Mouse (Mus musculus) CH12.LX (cell line): ENCODE measurements at regions not wholly inside any gene's neighbourhood (a gene's known extent, or its start where the extent isn't known, plus 50 kb on each side); places are given as distances from the start of the nearest gene placed in this dataset.

Source experiments
- DNase-seq: peaks from one replicate; pipeline ENCODE4 v3.0.0-alpha.2; 2013; ENCODE audit errors: extremely low read depth
- H3K27ac ChIP-seq: 2 replicates; pipeline ENCODE4 v1.5.1; 2012; ENCODE audit warnings: low read depth, mild to moderate bottlenecking, control low read depth, moderate library complexity; ENCODE audit not compliant: insufficient read depth
- H3K27me3 ChIP-seq: replicated peaks from 2 replicates; pipeline ENCODE3; 2012; ENCODE audit warnings: inconsistent platforms
- H3K36me3 ChIP-seq, 2 experiments: replicated peaks in 1 of 2; 2 replicates each; pipeline versions ENCODE3 to v1.6.1; 2012; ENCODE audit warnings: inconsistent platforms in 1 of 2, low read length in 1 of 2, mild to moderate bottlenecking in 1 of 2, mixed read lengths in 1 of 2, moderate library complexity in 1 of 2; ENCODE audit not compliant: control insufficient read depth in 1 of 2, insufficient read depth in 1 of 2
- H3K4me1 ChIP-seq, 2 experiments: 2 replicates each; pipeline ENCODE4 v1.6.1; 2012; ENCODE audit warnings: inconsistent platforms in 1 of 2, moderate library complexity in 1 of 2; ENCODE audit not compliant: insufficient read depth in 2 of 2, control insufficient read depth in 1 of 2
- H3K4me2 ChIP-seq: 2 replicates; pipeline ENCODE4 v1.6.1; 2012; ENCODE audit warnings: low read depth, mild to moderate bottlenecking, control low read depth; ENCODE audit not compliant: poor library complexity, insufficient read depth, severe bottlenecking
- H3K4me3 ChIP-seq, 3 experiments: fragments of 150-350 bp in 1 of 3; sonication (generic) in 1 of 3; replicated peaks in 1 of 3; 2 replicates each; pipeline versions ENCODE3 to v1.5.1; 2011 to 2012; ENCODE audit warnings: low read depth in 2 of 3, low read length in 2 of 3, mild to moderate bottlenecking in 2 of 3, moderate library complexity in 2 of 3, control low read depth in 1 of 3, improper control_type of control experiment in 1 of 3, inconsistent platforms in 1 of 3, mixed read lengths in 1 of 3; ENCODE audit not compliant: poor library complexity in 1 of 3
- H3K79me2 ChIP-seq: replicated peaks from 2 replicates; pipeline ENCODE4 v1.6.1; 2012; ENCODE audit warnings: mild to moderate bottlenecking, moderate library complexity; ENCODE audit not compliant: control insufficient read depth, poor library complexity, insufficient read depth, severe bottlenecking; ENCODE audit errors: extremely low read depth
- H3K9ac ChIP-seq: 2 replicates; pipeline ENCODE4 v1.6.1; 2012; ENCODE audit warnings: low read depth, mild to moderate bottlenecking, control low read depth, moderate library complexity; ENCODE audit not compliant: insufficient read depth
- H3K9me3 ChIP-seq: replicated peaks from 2 replicates; pipeline ENCODE3; 2012; ENCODE audit warnings: low read length, inconsistent platforms, mixed read lengths
- BHLHE40 ChIP-seq: IDR thresholded peaks from 2 replicates; pipeline ENCODE4 v1.6.1; 2011; ENCODE audit warnings: mild to moderate bottlenecking, low read depth, low read length, improper control_type of control experiment
- CHD1 ChIP-seq: IDR thresholded peaks from 2 replicates; pipeline ENCODE4 v1.6.1; 2012; ENCODE audit warnings: low read depth, low read length, improper control_type of control experiment, inconsistent platforms
- CHD2 ChIP-seq: IDR thresholded peaks from 2 replicates; pipeline ENCODE4 v1.6.1; 2011; ENCODE audit warnings: low read length, improper control_type of control experiment
- CTCF ChIP-seq, 2 experiments: IDR thresholded peaks in 1 of 2; conservative IDR thresholded peaks in 1 of 2; 2 replicates each; pipeline ENCODE4 v1.5.1; 2011 to 2012; ENCODE audit warnings: low read depth in 2 of 2, low read length in 2 of 2, improper control_type of control experiment in 1 of 2, inconsistent platforms in 1 of 2, mild to moderate bottlenecking in 1 of 2, moderate library complexity in 1 of 2
- ETS1 ChIP-seq: conservative IDR thresholded peaks from 2 replicates; pipeline ENCODE4 v1.6.1; 2012; ENCODE audit warnings: low read depth, mild to moderate bottlenecking, inconsistent platforms, low read length, improper control_type of control experiment, moderate library complexity
- HCFC1 ChIP-seq: IDR thresholded peaks from 2 replicates; pipeline ENCODE4 v1.6.1; 2012; ENCODE audit warnings: low read depth, mild to moderate bottlenecking, inconsistent platforms, low read length, improper control_type of control experiment
- IRF4 ChIP-seq: IDR thresholded peaks from 2 replicates; pipeline ENCODE4 v1.6.1; 2014; ENCODE audit warnings: low read depth, mild to moderate bottlenecking, inconsistent platforms, low read length, improper control_type of control experiment
- JUND ChIP-seq: conservative IDR thresholded peaks from 2 replicates; pipeline ENCODE4 v1.6.1; 2011; ENCODE audit warnings: low read depth, low read length, improper control_type of control experiment
- KAT2A ChIP-seq: IDR thresholded peaks from 2 replicates; pipeline ENCODE4 v1.6.1; 2012; ENCODE audit warnings: low read length, improper control_type of control experiment, inconsistent platforms; ENCODE audit not compliant: insufficient replicate concordance
- MAZ ChIP-seq: IDR thresholded peaks from 2 replicates; pipeline ENCODE4 v1.6.1; 2012; ENCODE audit warnings: low read depth, mild to moderate bottlenecking, inconsistent platforms, low read length, improper control_type of control experiment, moderate library complexity
- MEF2A ChIP-seq: IDR thresholded peaks from 2 replicates; pipeline ENCODE4 v1.6.1; 2014; ENCODE audit warnings: low read depth, mild to moderate bottlenecking, inconsistent platforms, low read length, improper control_type of control experiment, borderline replicate concordance
- MXI1 ChIP-seq: IDR thresholded peaks from 2 replicates; pipeline ENCODE4 v1.6.1; 2011; ENCODE audit warnings: mild to moderate bottlenecking, low read depth, low read length, improper control_type of control experiment
- NELFE ChIP-seq: IDR thresholded peaks from 2 replicates; pipeline ENCODE4 v1.6.1; 2011; ENCODE audit warnings: low read depth, low read length, improper control_type of control experiment
- NRF1 ChIP-seq: IDR thresholded peaks from 2 replicates; pipeline ENCODE4 v1.6.1; 2014; ENCODE audit warnings: low read depth, mild to moderate bottlenecking, inconsistent platforms, low read length, improper control_type of control experiment, moderate library complexity
- POLR2A ChIP-seq: IDR thresholded peaks from 2 replicates; pipeline ENCODE4 v1.6.1; 2011; ENCODE audit warnings: low read depth, mild to moderate bottlenecking, improper control_type of control experiment, low read length
- RAD21 ChIP-seq: IDR thresholded peaks from 2 replicates; pipeline ENCODE4 v1.6.1; 2011; ENCODE audit warnings: low read depth, mild to moderate bottlenecking, low read length, improper control_type of control experiment, moderate library complexity
- SIN3A ChIP-seq: IDR thresholded peaks from 2 replicates; pipeline ENCODE4 v1.6.1; 2012; ENCODE audit warnings: low read length, improper control_type of control experiment, inconsistent platforms
- SMC3 ChIP-seq: IDR thresholded peaks from 2 replicates; pipeline ENCODE4 v1.6.1; 2011; ENCODE audit warnings: low read depth, low read length, improper control_type of control experiment
- TBP ChIP-seq: conservative IDR thresholded peaks from 2 replicates; pipeline ENCODE4 v1.6.1; 2011; ENCODE audit warnings: low read depth, low read length, improper control_type of control experiment
- TCF12 ChIP-seq: IDR thresholded peaks from 2 replicates; pipeline ENCODE4 v1.6.1; 2014; ENCODE audit warnings: low read depth, mild to moderate bottlenecking, inconsistent platforms, low read length, improper control_type of control experiment
- UBTF ChIP-seq: IDR thresholded peaks from 2 replicates; pipeline ENCODE4 v1.6.1; 2012; ENCODE audit warnings: low read depth, mild to moderate bottlenecking, inconsistent platforms, low read length, improper control_type of control experiment, moderate library complexity
- ZC3H11A ChIP-seq: IDR thresholded peaks from 2 replicates; pipeline ENCODE4 v1.6.1; 2012; ENCODE audit warnings: low read depth, mild to moderate bottlenecking, inconsistent platforms, low read length, improper control_type of control experiment
- ZNF384 ChIP-seq: IDR thresholded peaks from 2 replicates; pipeline ENCODE4 v1.6.1; 2012; ENCODE audit warnings: low read depth, low read length, improper control_type of control experiment, inconsistent platforms
- dilution Hi-C: fragments of 300-500 bp; cut with MboI; formaldehyde crosslinking; loops from 2 replicates; pipeline ENCODE4 v1.14.3; 2020; ENCODE audit warnings: low sequenced_read_pairs; ENCODE audit not compliant: extremely low pct_unique_long_range_greater_than_20kb, extremely low pct_ligation_motif_present
- in situ Hi-C: fragments of 300-500 bp; cut with MboI; formaldehyde crosslinking; loops from 3 replicates; pipeline ENCODE4 v1.14.3; 2019; ENCODE audit warnings: low sequenced_read_pairs, low pct_ligation_motif_present, low pct_unique_long_range_greater_than_20kb, mixed read lengths

DNA sequence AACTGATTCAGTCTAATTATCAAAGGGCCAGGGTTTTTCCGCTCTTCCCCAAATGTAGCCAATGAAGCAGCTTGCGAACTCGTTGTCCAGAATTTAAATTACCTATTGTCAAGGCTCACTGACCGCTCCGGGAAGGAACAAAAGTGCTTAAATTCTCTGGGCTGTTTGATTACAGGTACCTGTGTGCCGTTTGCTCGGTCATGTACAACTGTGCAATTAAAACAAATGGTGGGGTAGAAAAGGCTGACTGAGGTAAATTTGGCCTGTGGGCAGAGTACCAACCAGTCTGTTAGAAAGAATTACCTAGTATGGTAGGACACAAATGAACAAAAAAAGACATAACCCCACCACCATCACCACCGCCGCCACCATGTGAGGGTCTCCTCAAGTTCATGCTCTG, 66.0 kb upstream of the Clint1 start:
- no peaks in the 10 kb centered on the region for H3K27me3 ChIP-seq
- no peak overlapping the region for H3K27ac ChIP-seq
- TF ChIP-seq UBTF (no peak), MEF2A (no peak), ETS1 (no peak), MXI1 (no peak), SIN3A (no peak), NRF1 (no peak), IRF4 (no peak), BHLHE40 (no peak)
- H3K4me2 ChIP-seq = no peak overlapping the region
- H3K9me3 ChIP-seq = peaks cover 5% of the 10 kb centered on the region
- H3K36me3 ChIP-seq = no peaks in the 10 kb centered on the region
- dilution Hi-C loops (no loop called here), in situ Hi-C loops (no loop called here)
- H3K9ac ChIP-seq = no peak overlapping the region
- no peak overlapping the region for H3K4me3 ChIP-seq
- no peaks in the 10 kb centered on the region for H3K79me2 ChIP-seq
- DNase-seq = no peak
- peaks cover 0 to 6% of the 10 kb centered on the region in 2 experiments; a peak in 2 of 4 replicates for H3K4me1 ChIP-seq

DNA sequence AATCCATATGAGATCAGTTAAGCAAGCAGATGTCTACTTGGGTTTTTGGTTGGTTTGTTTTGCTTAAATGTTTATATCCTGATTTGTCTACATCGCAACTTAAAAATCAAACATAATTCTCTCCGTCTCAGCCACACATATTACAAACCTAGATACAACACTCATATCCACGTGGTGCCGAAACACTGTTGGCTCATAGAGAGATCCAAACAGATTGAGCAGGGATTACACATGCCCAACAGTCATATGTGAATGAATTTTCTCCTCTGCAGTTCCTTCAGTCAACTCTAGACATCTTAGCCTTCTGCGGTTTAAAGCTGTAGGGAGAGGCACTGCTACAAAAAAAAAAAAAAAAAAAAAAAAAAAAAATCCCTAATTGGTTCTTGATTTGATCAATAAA, 64.4 kb upstream of the Clint1 start:
- Histone ChIP-seq H3K4me3 (no peak overlapping the region), H3K27ac (no peak overlapping the region), H3K9me3 (peaks cover 5% of the 10 kb centered on the region), H3K4me1 (peaks cover 0 to 5% of the 10 kb centered on the region in 2 experiments; a peak in 2 of 4 replicates), H3K36me3 (no peaks in the 10 kb centered on the region), H3K27me3 (no peaks in the 10 kb centered on the region), H3K4me2 (no peak overlapping the region), H3K9ac (no peak overlapping the region), H3K79me2 (no peaks in the 10 kb centered on the region)
- in situ Hi-C loops = no loop called here
- no peak for DNase-seq
- no peak for TF ChIP-seq CHD1
- no peak for TF ChIP-seq JUND
- no peak for TF ChIP-seq ZC3H11A
- TF ChIP-seq RAD21 = no peak
- TF ChIP-seq NELFE = no peak
- TF ChIP-seq HCFC1 = no peak
- no peak for TF ChIP-seq POLR2A
- TF ChIP-seq KAT2A = no peak
- TF ChIP-seq CTCF (conservative IDR thresholded peaks at IDR 0.05 in 1 of 2, IDR thresholded peaks at IDR 0.05 in 1 of 2; ENCODE audit: low read depth in 2 of 2, low read length in 2 of 2) = no peak
- no peak for TF ChIP-seq TBP
- TF ChIP-seq CHD2 = no peak
- no peak for TF ChIP-seq IRF4
- no peak for TF ChIP-seq UBTF
- no peak for TF ChIP-seq ZNF384
- TF ChIP-seq TCF12 = no peak
- no peak for TF ChIP-seq MAZ
- TF ChIP-seq SMC3 = no peak
- dilution Hi-C loops = no loop called here
